Mouse (Mus musculus) thymus, adult 18-20 months (tissue): ENCODE data around the gene Ccnk.

Source experiments
- DNase-seq, 2 experiments: peaks; one replicate each; pipeline ENCODE4 v3.0.0; 2022; ENCODE audit warnings: mixed read lengths in 2 of 2

Ccnk gene

GRCm38 (mm10) chr12:108193878-108194277, 14.5 kb downstream of the Ccnk start:
- no peak for DNase-seq

- no peak for DNase-seq
Observed at GRCm38 (mm10) chr12:108195761-108196160, 16.4 kb downstream of the Ccnk start.

- DNase-seq, result no peak
Observed at GRCm38 (mm10) chr12:108198447-108198846, 19.1 kb downstream of the Ccnk start.

GRCm38 (mm10) chr12:108200094-108200493, 20.7 kb downstream of the Ccnk start:
- no peak for DNase-seq

- no peak for DNase-seq
Observed at GRCm38 (mm10) chr12:108203895-108204294, 24.5 kb downstream of the Ccnk start.

- no peak for DNase-seq
Observed at GRCm38 (mm10) chr12:108204978-108205377, 25.6 kb downstream of the Ccnk start.

GRCm38 (mm10) chr12:108206641-108207040, 27.3 kb downstream of the Ccnk start:
- peak in 1 of 2 experiments; percentile 34 for DNase-seq

- no peak for DNase-seq
Observed at GRCm38 (mm10) chr12:108208216-108208615, 28.8 kb downstream of the Ccnk start.

- no peak for DNase-seq
Observed at GRCm38 (mm10) chr12:108208726-108209438, 29.5 kb downstream of the Ccnk start.

GRCm38 (mm10) chr12:108210623-108211022, 31.2 kb downstream of the Ccnk start:
- no peak for DNase-seq

- DNase-seq, result no peak
Observed at GRCm38 (mm10) chr12:108212071-108212470, 32.7 kb downstream of the Ccnk start.

- DNase-seq, result no peak
Observed at GRCm38 (mm10) chr12:108212476-108212875, 33.1 kb downstream of the Ccnk start.

- no peak for DNase-seq
Observed at GRCm38 (mm10) chr12:108213090-108214041, 34.0 kb downstream of the Ccnk start.

GRCm38 (mm10) chr12:108215090-108215489, 35.7 kb downstream of the Ccnk start:
- no peak for DNase-seq

- DNase-seq, result no peak
Observed at GRCm38 (mm10) chr12:108216611-108217370, 37.4 kb downstream of the Ccnk start.

GRCm38 (mm10) chr12:108217572-108217971, 38.2 kb downstream of the Ccnk start:
- no peak for DNase-seq

GRCm38 (mm10) chr12:108219163-108219562, 39.8 kb downstream of the Ccnk start:
- DNase-seq, result no peak

GRCm38 (mm10) chr12:108219825-108220616, 40.6 kb downstream of the Ccnk start:
- no peak for DNase-seq

GRCm38 (mm10) chr12:108220621-108221020, 41.2 kb downstream of the Ccnk start:
- DNase-seq, result no peak

- DNase-seq, result no peak
Observed at GRCm38 (mm10) chr12:108221206-108221605, 41.8 kb downstream of the Ccnk start.

- DNase-seq, result no peak
Observed at GRCm38 (mm10) chr12:108221712-108222111, 42.3 kb downstream of the Ccnk start.

GRCm38 (mm10) chr12:108223357-108223756, 44.0 kb downstream of the Ccnk start:
- no peak for DNase-seq
